Mouse (Mus musculus) hindbrain, embryonic 14.5 days (tissue): Measurements from ENCODE around the gene Ddx31. TPM values are rescaled to one million over a fixed set of nuclear protein-coding genes. Genes with fewer than 3 reads are reported as not detected.
A peak's percentile ranks its signal among the peaks of the same experiment; 100 is the strongest.

Experiments used
- ATAC-seq: fragments of 200-750 bp; cut with Nextera tagmentation; 2 replicates; pipeline ENCODE4 v1.8.0; 2017; ENCODE audit warnings: moderate number of reproducible peaks, mild to moderate bottlenecking, moderate TSS enrichment, moderate library complexity; ENCODE audit not compliant: low FRiP score
- DNase-seq: peaks from one replicate; pipeline ENCODE4 v3.0.0-alpha.2; 2015; ENCODE audit warnings: low spot score
- H3K27ac ChIP-seq: fragments of 300-500 bp; sonication (generic); 2 replicates; pipeline ENCODE4 v1.5.1; 2014; ENCODE audit warnings: mild to moderate bottlenecking, moderate library complexity
- H3K27me3 ChIP-seq: fragments of 300-500 bp; sonication (generic); 2 replicates; pipeline ENCODE4 v1.6.1; 2014; ENCODE audit warnings: mild to moderate bottlenecking, low read length, mixed read lengths; ENCODE audit not compliant: control insufficient read depth, insufficient read depth
- H3K36me3 ChIP-seq: fragments of 300-500 bp; sonication (generic); replicated peaks from 2 replicates; pipeline ENCODE4 v1.6.1; 2014; ENCODE audit not compliant: control insufficient read depth, insufficient read depth
- H3K4me1 ChIP-seq: fragments of 300-500 bp; sonication (generic); replicated peaks from 2 replicates; pipeline ENCODE4 v1.6.1; 2014; ENCODE audit warnings: antibody characterized with exemption, low read length, mixed read lengths; ENCODE audit not compliant: control insufficient read depth, insufficient read depth
- H3K4me2 ChIP-seq: fragments of 300-500 bp; sonication (generic); replicated peaks from 2 replicates; pipeline ENCODE4 v1.6.1; 2014; ENCODE audit warnings: mild to moderate bottlenecking, moderate library complexity
- H3K4me3 ChIP-seq: fragments of 300-500 bp; sonication (generic); replicated peaks from 2 replicates; pipeline ENCODE4 v1.5.1; 2014; ENCODE audit warnings: mild to moderate bottlenecking, low read length
- H3K9ac ChIP-seq: fragments of 300-500 bp; sonication (generic); 2 replicates; pipeline ENCODE4 v1.6.1; 2014
- H3K9me3 ChIP-seq: fragments of 300-500 bp; sonication (generic); 2 replicates; pipeline ENCODE4 v1.6.1; 2016; ENCODE audit warnings: low read length; ENCODE audit not compliant: control insufficient read depth
- WGBS: fragments of 180-500 bp; shearing (Covaris S2); extraction: QIAGEN DNeasy Blood & Tissue Kit; methylation state at CpG from one replicate; pipeline ENCODE4 v1.1.7; 2014; 5-methylcytosine and 5-hydroxymethylcytosine counted together
- polyA plus RNA-seq: library from polyadenylated mRNA; unstranded; fragments of >200 nt; fragmentation: Nextera tagmentation; extraction: Ambion mirVana; gene quantifications from 2 replicates; pipeline ENCODE4 v1.2.1, GENCODE M21; 2014

Gene Ddx31
- polyA plus RNA-seq, 1 experiment from 2014 or later, result 14.3 TPM

DNA sequence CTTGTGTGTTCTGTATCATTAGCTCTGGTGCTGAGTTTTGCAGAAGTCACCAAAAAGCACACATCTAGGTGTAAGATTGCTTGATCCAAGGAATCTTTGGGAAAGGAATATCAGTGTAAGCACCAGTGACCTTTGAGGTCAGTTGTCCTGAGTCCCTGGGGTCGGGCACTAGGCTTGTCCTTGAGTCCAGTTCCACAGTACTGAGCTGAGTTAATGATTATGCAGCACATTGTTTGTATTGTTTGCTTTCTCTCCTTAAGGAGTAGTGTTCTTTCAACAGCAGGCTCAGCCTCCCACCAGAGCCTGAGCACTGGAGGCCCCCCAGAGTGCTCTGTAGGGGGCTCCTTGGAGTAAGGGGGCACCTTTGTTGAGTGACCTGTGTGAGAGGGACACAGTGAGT is 52.6 kb downstream of the Ddx31 start:
- H3K27ac ChIP-seq, result no peak overlapping the region
- H3K27me3 ChIP-seq, result no peaks in the 10 kb centered on the region
- no peak for ATAC-seq

GRCm38 (mm10) chr2:28893526-28893925 is 53.3 kb downstream of the Ddx31 start:
- ATAC-seq (no peak), DNase-seq (no peak)
- no peaks in the 10 kb centered on the region for H3K4me1 ChIP-seq
- no peak overlapping the region for H3K4me2 ChIP-seq
- H3K36me3 ChIP-seq, result peaks cover 66% of the 10 kb centered on the region
- 38% methylated on average over 6 of the region's 6 CpGs for WGBS
- H3K27me3 ChIP-seq, result no peaks in the 10 kb centered on the region
- no peak overlapping the region for H3K4me3 ChIP-seq
- H3K27ac ChIP-seq, result no peak overlapping the region
- H3K9ac ChIP-seq, result no peak overlapping the region
- H3K9me3 ChIP-seq, result no peaks in the 10 kb centered on the region

More for the DNA sequence above, 52.6 kb downstream of the Ddx31 start:
- DNase-seq, result no peak
- no peak overlapping the region for H3K4me3 ChIP-seq
- H3K36me3 ChIP-seq, result peaks cover 62% of the 10 kb centered on the region
- no peak overlapping the region for H3K9ac ChIP-seq
- H3K4me2 ChIP-seq, result no peak overlapping the region
- H3K9me3 ChIP-seq, result no peaks in the 10 kb centered on the region
- H3K4me1 ChIP-seq, result no peaks in the 10 kb centered on the region
- 14% methylated on average over 1 of the region's 1 CpGs for WGBS

GRCm38 (mm10) chr2:28895876-28896275 is 55.7 kb downstream of the Ddx31 start:
- DNase-seq (no peak), ATAC-seq (no peak)
- Histone ChIP-seq H3K9me3 (no peaks in the 10 kb centered on the region), H3K4me2 (no peak overlapping the region), H3K27me3 (no peaks in the 10 kb centered on the region), H3K27ac (no peak overlapping the region), H3K4me1 (no peaks in the 10 kb centered on the region), H3K9ac (no peak overlapping the region), H3K36me3 (peaks cover 76% of the 10 kb centered on the region), H3K4me3 (no peak overlapping the region)
- WGBS, result 85% methylated on average over 7 of the region's 7 CpGs

GRCm38 (mm10) chr2:28897340-28897899 is 57.2 kb downstream of the Ddx31 start:
- H3K36me3 ChIP-seq, result peaks cover 72% of the 10 kb centered on the region

DNA sequence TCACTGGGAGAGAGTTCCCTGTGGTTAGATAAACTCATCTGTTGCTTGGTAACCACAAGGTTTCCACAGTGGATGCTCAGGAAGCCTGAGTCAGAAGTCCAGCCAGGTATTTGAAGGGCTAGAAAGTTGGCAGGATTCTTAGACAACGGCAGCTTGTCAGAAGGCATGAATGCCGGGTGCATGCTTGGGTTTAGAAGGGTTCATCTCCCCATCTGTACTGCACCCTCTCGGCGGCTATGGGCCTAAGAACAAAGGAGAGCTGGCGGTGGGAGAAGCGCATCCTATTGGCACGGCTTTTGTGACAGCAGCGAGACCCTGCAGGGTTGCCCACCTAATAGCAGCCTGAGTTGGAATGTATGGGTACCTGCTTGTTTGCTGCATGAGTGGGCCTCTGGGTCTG is 62.1 kb downstream of the Ddx31 start:
- Histone ChIP-seq H3K36me3 (peaks cover 36% of the 10 kb centered on the region), H3K4me1 (no peaks in the 10 kb centered on the region), H3K4me3 (no peak overlapping the region), H3K4me2 (no peak overlapping the region), H3K9ac (no peak overlapping the region), H3K9me3 (no peaks in the 10 kb centered on the region), H3K27me3 (peaks cover 50% of the 10 kb centered on the region), H3K27ac (no peak overlapping the region)
- 79% methylated on average over 8 of the region's 8 CpGs for WGBS
- no peak for ATAC-seq
- no peak for DNase-seq

More at GRCm38 (mm10) chr2:28897340-28897899, 57.2 kb downstream of the Ddx31 start:
- H3K9ac ChIP-seq, result no peak overlapping the region
- no peak overlapping the region for H3K27ac ChIP-seq
- no peaks in the 10 kb centered on the region for H3K4me1 ChIP-seq
- H3K4me2 ChIP-seq, result no peak overlapping the region
- H3K27me3 ChIP-seq, result peaks cover 7% of the 10 kb centered on the region
- no peak for DNase-seq
- H3K9me3 ChIP-seq, result no peaks in the 10 kb centered on the region
- no peak for ATAC-seq
- WGBS, result 87% methylated on average over 4 of the region's 4 CpGs
- H3K4me3 ChIP-seq, result no peak overlapping the region

- no peak overlapping the region for H3K27ac ChIP-seq
- no peak overlapping the region for H3K4me3 ChIP-seq
- no peak overlapping the region for H3K4me2 ChIP-seq
- peaks cover 10% of the 10 kb centered on the region; the same call in 1 of the 2 replicates for H3K4me1 ChIP-seq
- no peak overlapping the region for H3K9ac ChIP-seq
- WGBS, result 84% methylated on average over 5 of the region's 5 CpGs
- DNase-seq, result no peak
- H3K36me3 ChIP-seq, result peaks cover 29% of the 10 kb centered on the region
- ATAC-seq, result no peak
- peaks cover 66% of the 10 kb centered on the region for H3K27me3 ChIP-seq
- no peaks in the 10 kb centered on the region for H3K9me3 ChIP-seq
Observed at GRCm38 (mm10) chr2:28903871-28904270, 63.7 kb downstream of the Ddx31 start.

DNA sequence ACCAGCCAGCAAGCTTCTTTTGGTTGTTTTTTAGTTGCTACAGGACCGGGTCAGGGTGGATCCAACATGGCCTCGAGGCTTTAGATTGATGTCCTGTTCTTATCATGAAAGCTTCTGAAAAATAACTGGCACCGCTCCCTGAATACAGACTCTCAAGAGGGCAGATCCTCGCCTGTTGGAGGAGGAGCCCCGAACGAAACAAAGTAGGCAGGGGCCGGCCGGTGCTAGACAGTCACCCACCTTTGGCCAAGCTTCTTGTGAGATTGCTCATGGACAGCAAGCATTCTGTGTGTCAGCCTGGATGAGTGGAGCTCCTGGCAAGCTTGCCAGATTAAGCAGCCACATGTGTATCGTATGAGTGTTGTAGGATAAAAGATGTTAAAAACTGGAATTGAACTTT is 64.6 kb downstream of the Ddx31 start:
- no peak for ATAC-seq
- 55% methylated on average over 9 of the region's 9 CpGs for WGBS
- Histone ChIP-seq H3K27ac (no peak overlapping the region), H3K36me3 (peaks cover 24% of the 10 kb centered on the region), H3K9me3 (no peaks in the 10 kb centered on the region), H3K4me3 (no peak overlapping the region), H3K4me1 (peaks cover 11% of the 10 kb centered on the region; the same call in 1 of the 2 replicates), H3K27me3 (peaks cover 75% of the 10 kb centered on the region), H3K9ac (no peak overlapping the region), H3K4me2 (no peak overlapping the region)
- no peak for DNase-seq

- no peaks in the 10 kb centered on the region for H3K9me3 ChIP-seq
- peaks cover 83% of the 10 kb centered on the region for H3K27me3 ChIP-seq
- H3K9ac ChIP-seq, result no peak overlapping the region
- H3K36me3 ChIP-seq, result peaks cover 17% of the 10 kb centered on the region
- DNase-seq (no peak), ATAC-seq (no peak)
- no peak overlapping the region for H3K27ac ChIP-seq
- H3K4me2 ChIP-seq, result no peak overlapping the region
- 30% methylated on average over 4 of the region's 4 CpGs for WGBS
- H3K4me1 ChIP-seq, result peaks cover 11% of the 10 kb centered on the region; the same call in 1 of the 2 replicates
- H3K4me3 ChIP-seq, result no peak overlapping the region
Observed at GRCm38 (mm10) chr2:28905561-28905960, 65.4 kb downstream of the Ddx31 start.

DNA sequence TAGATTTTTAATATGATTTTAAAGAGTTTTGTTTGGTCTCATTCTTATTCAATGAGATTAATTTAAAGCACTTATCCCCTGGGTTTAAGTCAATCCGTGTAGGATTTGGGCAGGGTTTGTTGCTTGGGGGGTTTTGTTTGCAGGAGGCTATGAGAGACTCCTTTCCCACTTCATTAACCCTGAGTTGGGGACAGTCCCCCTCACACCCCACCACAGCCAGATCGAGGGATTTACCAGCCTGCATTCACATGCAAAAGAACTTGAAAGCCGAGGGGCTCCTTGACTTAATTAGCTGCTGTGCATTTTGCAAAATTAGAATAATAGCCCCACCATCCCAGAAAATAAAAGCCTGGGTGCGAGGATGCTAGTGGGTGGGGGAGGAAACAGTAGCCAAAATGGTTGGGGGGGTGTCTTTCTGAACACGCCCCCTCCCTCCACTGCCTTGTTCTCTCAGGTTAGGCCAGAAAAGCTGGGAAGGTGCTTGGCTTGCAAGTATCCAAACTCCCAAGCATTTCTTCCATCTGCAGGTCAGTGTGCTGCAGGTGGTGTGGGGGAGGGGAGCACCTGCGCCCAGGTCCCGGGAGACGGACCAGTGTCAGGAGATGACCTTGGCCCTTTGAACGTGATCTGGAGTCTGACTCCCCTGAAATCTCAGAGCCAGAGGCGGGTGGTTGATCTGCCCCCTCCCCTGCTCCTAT is 67.6 kb downstream of the Ddx31 start:
- peaks cover 6% of the 10 kb centered on the region; the same call in 1 of the 2 replicates for H3K36me3 ChIP-seq
- DNase-seq (no peak), ATAC-seq (peak; percentile 12; the same call in 1 of the 2 replicates)
- H3K4me2 ChIP-seq, result peak overlapping the region; percentile 35
- H3K27me3 ChIP-seq, result peaks cover 89% of the 10 kb centered on the region
- WGBS, result 3% methylated on average over 10 of the region's 10 CpGs
- H3K27ac ChIP-seq, result 0 out of 2 replicates have a peak overlapping the region, but pooled peaks have one; percentile 21
- 0 out of 2 replicates have a peak overlapping the region, but pooled peaks have one; percentile 13 for H3K4me3 ChIP-seq
- H3K9me3 ChIP-seq, result no peaks in the 10 kb centered on the region
- H3K9ac ChIP-seq, result no peak overlapping the region
- H3K4me1 ChIP-seq, result peaks cover 21% of the 10 kb centered on the region; the same call in 1 of the 2 replicates
